9 mouse cellular contexts compared by ENCODE assay signal in the genomic region with DNA sequence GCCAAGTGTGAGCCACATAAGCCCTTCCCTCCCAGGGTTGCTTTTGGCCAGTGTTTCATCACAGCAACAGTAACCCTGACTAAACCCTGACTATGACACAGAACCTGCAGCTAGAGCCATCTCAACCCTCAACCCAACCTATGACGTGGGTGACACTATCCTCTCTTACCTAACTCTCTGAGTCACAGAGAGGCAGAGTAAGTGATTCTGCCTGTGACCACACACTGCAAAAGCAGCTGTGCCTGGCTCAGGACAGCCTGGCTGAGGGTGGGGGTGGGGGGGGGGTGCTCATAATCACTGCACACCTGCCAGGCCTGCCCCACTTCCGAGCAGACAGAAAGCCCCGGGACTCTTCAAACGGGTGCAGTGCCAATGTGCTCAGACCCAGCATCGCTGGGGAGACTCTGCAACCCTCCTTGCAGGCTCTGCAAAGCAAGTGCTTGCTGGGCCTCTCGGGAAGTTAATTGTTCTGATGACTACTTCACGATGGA. TPM values are rescaled to one million over a fixed set of nuclear protein-coding genes. Genes with fewer than 3 reads are reported as not detected.
DNase-seq lines count a peak whose midpoint lies in the region; ATAC-seq and TF ChIP-seq lines count a peak whose summit lies in the region.
"Had no signal": no experiment of that assay in that cellular context is flagged by ENCODE, and none has a peak within 500 bp of the region (broad histone marks: within the 10 kb centered on the region; RNA-seq: fewer than 3 reads in every experiment).

No protein-coding gene starts in this region.

- no peak for DNase-seq in forebrain, embryonic 10.5 days (ENCODE audit: extremely low spot score, low spot score)
- DNase-seq in MEL (ENCODE audit: low read depth, low spot score) = peak; percentile 32
- no peak for DNase-seq in forebrain, embryonic 14.5 days (ENCODE audit: low spot score)
- peak; percentile 66 for DNase-seq in naive thymus-derived CD4-positive, alpha-beta T cell, adult 2 months (ENCODE audit: low read depth)
- DNase-seq in right cerebral cortex, postnatal 4 days = no peak
- DNase-seq in cerebellum, adult 8-10 months = no peak
- DNase-seq: layer of hippocampus, postnatal 36 days had no signal

- H3K79me2 ChIP-seq in MEL (ENCODE audit: control insufficient read depth, insufficient read depth, low read length, poor library complexity) = peaks cover 84% of the 10 kb centered on the region

- TF ChIP-seq POLR2A in MEL (IDR thresholded peaks at IDR 0.05; ENCODE audit: control insufficient read depth in 1 of 2, insufficient read depth in 1 of 2, low read depth in 1 of 2, low read length in 2 of 2, poor library complexity in 1 of 2) = no peak

- no peak for TF ChIP-seq RAD21 in MEL (IDR thresholded peaks at IDR 0.05; ENCODE audit: low read depth, low read length)

- no peaks in the 10 kb centered on the region for H3K27me3 ChIP-seq in forebrain, embryonic 10.5 days (ENCODE audit: poor library complexity, severe bottlenecking)
- H3K27me3 ChIP-seq in forebrain, embryonic 15.5 days = no peaks in the 10 kb centered on the region
- no peaks in the 10 kb centered on the region for H3K27me3 ChIP-seq in MEL (ENCODE audit: control insufficient read depth in 1 of 2, insufficient read depth in 2 of 2, low read length in 2 of 2)
- H3K27me3 ChIP-seq in forebrain, embryonic 14.5 days (replicated peaks; ENCODE audit: control insufficient read depth, insufficient read depth, low read length) = no peaks in the 10 kb centered on the region
- H3K27me3 ChIP-seq in intestine, embryonic 16.5 days (replicated peaks; ENCODE audit: control insufficient read depth, insufficient read depth, low read length) = no peaks in the 10 kb centered on the region

- ATAC-seq in forebrain, embryonic 15.5 days (replicated peaks) = no peak
- peak; percentile 24 for ATAC-seq in forebrain, embryonic 14.5 days
- no peak for ATAC-seq in intestine, embryonic 16.5 days

- H3K36me3 ChIP-seq in forebrain, embryonic 10.5 days (replicated peaks) = peaks cover 7% of the 10 kb centered on the region
- no peaks in the 10 kb centered on the region for H3K36me3 ChIP-seq in forebrain, embryonic 15.5 days
- H3K36me3 ChIP-seq in MEL (ENCODE audit: control insufficient read depth in 1 of 2, insufficient read depth in 2 of 2, low read length in 2 of 2) = peaks cover 0 to 21% of the 10 kb centered on the region in 2 experiments; a peak in 3 of 4 replicates
- H3K36me3 ChIP-seq in forebrain, embryonic 14.5 days (ENCODE audit: control insufficient read depth, insufficient read depth, low read length) = no peaks in the 10 kb centered on the region
- no peaks in the 10 kb centered on the region for H3K36me3 ChIP-seq in intestine, embryonic 16.5 days (ENCODE audit: control insufficient read depth, insufficient read depth, low read length)

- H3K4me3 ChIP-seq in forebrain, embryonic 10.5 days = no peak overlapping the region
- H3K4me3 ChIP-seq in forebrain, embryonic 15.5 days = no peak overlapping the region
- no peak overlapping the region for H3K4me3 ChIP-seq in MEL (ENCODE audit: control insufficient read depth in 1 of 2, insufficient read depth in 1 of 2, low read depth in 2 of 2, low read length in 2 of 2)
- no peak overlapping the region for H3K4me3 ChIP-seq in forebrain, embryonic 14.5 days (ENCODE audit: low read depth, low read length)
- H3K4me3 ChIP-seq in intestine, embryonic 16.5 days (ENCODE audit: low read length) = no peak overlapping the region

- H3K27ac ChIP-seq in forebrain, embryonic 10.5 days = peak overlapping the region; percentile 67
- H3K27ac ChIP-seq in forebrain, embryonic 15.5 days (replicated peaks) = no peak overlapping the region
- H3K27ac ChIP-seq in MEL (ENCODE audit: control insufficient read depth, low read depth, low read length) = no peak overlapping the region
- H3K27ac ChIP-seq in forebrain, embryonic 14.5 days (ENCODE audit: low read depth, low read length) = no peak overlapping the region
- H3K27ac ChIP-seq in intestine, embryonic 16.5 days (ENCODE audit: low read length) = no peak overlapping the region

- no peak overlapping the region for H3K9ac ChIP-seq in forebrain, embryonic 15.5 days (replicated peaks)
- H3K9ac ChIP-seq in MEL (ENCODE audit: control insufficient read depth, low read depth, low read length, poor library complexity, severe bottlenecking) = no peak overlapping the region
- no peak overlapping the region for H3K9ac ChIP-seq in forebrain, embryonic 14.5 days (ENCODE audit: low read length)
- H3K9ac ChIP-seq in intestine, embryonic 16.5 days (ENCODE audit: low read depth, low read length) = no peak overlapping the region

- no peaks in the 10 kb centered on the region for H3K9me3 ChIP-seq in forebrain, embryonic 10.5 days
- H3K9me3 ChIP-seq in forebrain, embryonic 15.5 days = no peaks in the 10 kb centered on the region
- H3K9me3 ChIP-seq in MEL (replicated peaks; ENCODE audit: insufficient read depth, low read length) = no peaks in the 10 kb centered on the region
- no peaks in the 10 kb centered on the region for H3K9me3 ChIP-seq in forebrain, embryonic 14.5 days (replicated peaks; ENCODE audit: control insufficient read depth, low read length)
- no peaks in the 10 kb centered on the region for H3K9me3 ChIP-seq in intestine, embryonic 16.5 days (ENCODE audit: control insufficient read depth, low read length)

- peaks cover 89% of the 10 kb centered on the region for H3K4me1 ChIP-seq in forebrain, embryonic 10.5 days
- peaks cover 34% of the 10 kb centered on the region for H3K4me1 ChIP-seq in forebrain, embryonic 15.5 days
- H3K4me1 ChIP-seq in MEL (ENCODE audit: control insufficient read depth in 1 of 2, insufficient read depth in 2 of 2, low read length in 2 of 2) = peaks cover 11 to 25% of the 10 kb centered on the region in 2 experiments
- peaks cover 30% of the 10 kb centered on the region for H3K4me1 ChIP-seq in forebrain, embryonic 14.5 days (ENCODE audit: control insufficient read depth, insufficient read depth, low read length)
- peaks cover 32% of the 10 kb centered on the region for H3K4me1 ChIP-seq in intestine, embryonic 16.5 days (ENCODE audit: control insufficient read depth, insufficient read depth, low read length)

- no peak for TF ChIP-seq EP300 in MEL (IDR thresholded peaks at IDR 0.05; ENCODE audit: low read depth in 1 of 2, low read length in 2 of 2)

- no peak for TF ChIP-seq CTCF in MEL (IDR thresholded peaks at IDR 0.05 in 2 of 3, conservative IDR thresholded peaks at IDR 0.05 in 1 of 3; ENCODE audit: control insufficient read depth in 1 of 3, insufficient read depth in 1 of 3, low read depth in 2 of 3, low read length in 3 of 3, poor library complexity in 1 of 3, severe bottlenecking in 1 of 3)

- no peak overlapping the region for H3K4me2 ChIP-seq in forebrain, embryonic 15.5 days (replicated peaks)
- no peak overlapping the region for H3K4me2 ChIP-seq in forebrain, embryonic 14.5 days (ENCODE audit: low read length)
- no peak overlapping the region for H3K4me2 ChIP-seq in intestine, embryonic 16.5 days (ENCODE audit: low read depth, low read length)

- 48% methylated on average over 7 of the region's 7 CpGs for WGBS in forebrain, embryonic 10.5 days
- 15% methylated on average over 7 of the region's 7 CpGs for WGBS in forebrain, embryonic 15.5 days
- 16% methylated on average over 7 of the region's 7 CpGs for WGBS in forebrain, embryonic 14.5 days
- WGBS in intestine, embryonic 16.5 days = 54% methylated on average over 7 of the region's 7 CpGs

TF ChIP-seq in MEL, 35 proteins besides CTCF, POLR2A, EP300 and RAD21:
- no peak for TF ChIP-seq MAZ (IDR thresholded peaks at IDR 0.05; ENCODE audit: low read depth, low read length)
TF ChIP-seq in MEL: peak in this region for 0.

RNA-seq across cellular contexts. Expression of a gene that starts 42.9 kb away (rescaled TPM):
- polyA plus RNA-seq in forebrain, embryonic 10.5 days (2016; fragmentation: Nextera tagmentation; extraction: Ambion mirVana) = 135 TPM in 2 replicates
- polyA plus RNA-seq in forebrain, embryonic 15.5 days (2015; fragmentation: Nextera tagmentation; extraction: Ambion mirVana) = 64.7 and 68.2 TPM in 2 replicates
- 191 and 213 TPM in 2 replicates for total RNA-seq in MEL (2012; rRNA removed)
- 100 to 1,000 TPM; 290 to 643 TPM for polyA plus RNA-seq in MEL (2012; ENCODE audit: insufficient read depth in 1 of 2, insufficient read length in 2 of 2, low read depth in 1 of 2, low replicate concordance in 2 of 2, missing spikeins in 1 of 2)
- 54.1 and 58.1 TPM in 2 replicates for polyA plus RNA-seq in forebrain, embryonic 14.5 days (2014; fragmentation: Nextera tagmentation; extraction: Ambion mirVana)
- polyA plus RNA-seq in intestine, embryonic 16.5 days (2015; fragmentation: Nextera tagmentation; extraction: Ambion mirVana) = 30.8 and 36.8 TPM in 2 replicates

Comparison
In these comparisons a context has a peak if more than half of its experiments do, and no peak if none do; other contexts are left out.
1. DNase-seq: peak in MEL (single experiment) and naive thymus-derived CD4-positive, alpha-beta T cell, adult 2 months (single experiment); none in forebrain, embryonic 10.5 days (single experiment), forebrain, embryonic 14.5 days (single experiment), right cerebral cortex, postnatal 4 days (single experiment) and cerebellum, adult 8-10 months (single experiment).